Mouse (Mus musculus) 416B (cell line): ENCODE results near the gene Pctp.

ENCODE experiments used
- DNase-seq: peaks from one replicate; pipeline ENCODE4 v3.0.0; 2011; ENCODE audit warnings: low read depth

The Pctp gene

GRCm38 (mm10) chr11:90007791-90008531 is 5.3 kb upstream of the Pctp start:
- no peak for DNase-seq

GRCm38 (mm10) chr11:90006111-90006510 is 3.4 kb upstream of the Pctp start:
- DNase-seq: no peak

GRCm38 (mm10) chr11:90003386-90003785 is 692 bp upstream of the Pctp start:
- peak; percentile 16 for DNase-seq

GRCm38 (mm10) chr11:90002987-90003348 is 274 bp upstream of the Pctp start:
- DNase-seq: no peak

GRCm38 (mm10) chr11:90001396-90002230 is 1.1 kb downstream of the Pctp start:
- DNase-seq: peak; percentile 19

- no peak for DNase-seq
These were observed 2.0 kb downstream of the Pctp start for GRCm38 (mm10) chr11:90000666-90001065.

GRCm38 (mm10) chr11:89998996-89999770 is 3.5 kb downstream of the Pctp start:
- no peak for DNase-seq

- DNase-seq: no peak
These were observed 5.8 kb downstream of the Pctp start for GRCm38 (mm10) chr11:89996856-89997255.

- no peak for DNase-seq
These were observed 6.3 kb downstream of the Pctp start for GRCm38 (mm10) chr11:89996406-89996805.

- no peak for DNase-seq
These were observed 7.1 kb downstream of the Pctp start for GRCm38 (mm10) chr11:89995596-89995995.

- no peak for DNase-seq
These were observed 8.0 kb downstream of the Pctp start for GRCm38 (mm10) chr11:89994706-89995105.

GRCm38 (mm10) chr11:89991661-89992060 is 11.0 kb downstream of the Pctp start:
- DNase-seq: no peak

GRCm38 (mm10) chr11:89988936-89989589 is 13.6 kb downstream of the Pctp start:
- peak; percentile 79 for DNase-seq

GRCm38 (mm10) chr11:89986516-89986915 is 16.2 kb downstream of the Pctp start:
- DNase-seq: no peak

GRCm38 (mm10) chr11:89985200-89986187 is 17.2 kb downstream of the Pctp start:
- DNase-seq: peak; percentile 95

GRCm38 (mm10) chr11:89984436-89984835 is 18.3 kb downstream of the Pctp start:
- DNase-seq: no peak

- peak; percentile 41 for DNase-seq
These were observed 19.8 kb downstream of the Pctp start for GRCm38 (mm10) chr11:89982918-89983317.

GRCm38 (mm10) chr11:89980106-89980505 is 22.6 kb downstream of the Pctp start:
- DNase-seq: no peak

- DNase-seq: no peak
These were observed 23.5 kb downstream of the Pctp start for GRCm38 (mm10) chr11:89978914-89979818.

- DNase-seq: no peak
These were observed 24.3 kb downstream of the Pctp start for GRCm38 (mm10) chr11:89978353-89978831.
